Mouse (Mus musculus): Measurements from ENCODE around the gene Smyd3.

The Smyd3 gene

GRCm38 (mm10) chr1:179143154-179143832, 374.5 kb downstream of the Smyd3 start:
- in situ Hi-C loops (cut with MboI; ENCODE audit: unreplicated experiment in 2 of 2): loop anchor here in 1 of 2 experiments (10.0 to 25.0 kb wide), 3 partner anchors 618 to 1431 kb away; partner anchors contain the start of gene Kif26b

- in situ Hi-C loops (cut with MboI; ENCODE audit: unreplicated experiment in 2 of 2): loop anchor here in 1 of 2 experiments (10.0 to 25.0 kb wide), 3 partner anchors 617 to 1430 kb away; partner anchors contain the start of gene Kif26b
Measured at GRCm38 (mm10) chr1:179142177-179142576, 375.7 kb downstream of the Smyd3 start.

- in situ Hi-C loops (cut with MboI; ENCODE audit: unreplicated experiment in 2 of 2): loop anchor here in 1 of 2 experiments (10.0 to 25.0 kb wide), 3 partner anchors 616 to 1429 kb away; partner anchors contain the start of gene Kif26b
Measured at GRCm38 (mm10) chr1:179141071-179141650, 376.7 kb downstream of the Smyd3 start.

- in situ Hi-C loops (cut with MboI; ENCODE audit: unreplicated experiment in 2 of 2): loop anchor here in 1 of 2 experiments (25.0 kb wide), 2 partner anchors 850 to 1425 kb away; no protein-coding TSS in a partner anchor
Measured at GRCm38 (mm10) chr1:179137145-179137477, 380.7 kb downstream of the Smyd3 start.

GRCm38 (mm10) chr1:179136461-179137144, 381.2 kb downstream of the Smyd3 start:
- in situ Hi-C loops (cut with MboI; ENCODE audit: unreplicated experiment in 2 of 2): loop anchor here in 1 of 2 experiments (25.0 kb wide), 2 partner anchors 849 to 1424 kb away; no protein-coding TSS in a partner anchor

GRCm38 (mm10) chr1:179129995-179130394, 387.8 kb downstream of the Smyd3 start:
- in situ Hi-C loops (cut with MboI; ENCODE audit: unreplicated experiment in 2 of 2): loop anchor here in 1 of 2 experiments (25.0 kb wide), 2 partner anchors 843 to 1418 kb away; no protein-coding TSS in a partner anchor

- in situ Hi-C loops (cut with MboI; ENCODE audit: unreplicated experiment in 2 of 2): loop anchor here in 1 of 2 experiments (25.0 kb wide), 2 partner anchors 839 to 1414 kb away; no protein-coding TSS in a partner anchor
Measured at GRCm38 (mm10) chr1:179126287-179126686, 391.6 kb downstream of the Smyd3 start.

- in situ Hi-C loops (cut with MboI; ENCODE audit: unreplicated experiment in 2 of 2): no loop called here
Measured at GRCm38 (mm10) chr1:179122476-179123229, 395.2 kb downstream of the Smyd3 start.

GRCm38 (mm10) chr1:179120217-179120966, 397.4 kb downstream of the Smyd3 start:
- in situ Hi-C loops (cut with MboI; ENCODE audit: unreplicated experiment in 2 of 2): no loop called here

GRCm38 (mm10) chr1:179118673-179119072, 399.2 kb downstream of the Smyd3 start:
- in situ Hi-C loops (cut with MboI; ENCODE audit: unreplicated experiment in 2 of 2): no loop called here

- in situ Hi-C loops (cut with MboI; ENCODE audit: unreplicated experiment in 2 of 2): no loop called here
Measured at GRCm38 (mm10) chr1:179116729-179117663, 400.8 kb downstream of the Smyd3 start.

GRCm38 (mm10) chr1:179114833-179115495, 402.9 kb downstream of the Smyd3 start:
- in situ Hi-C loops (cut with MboI; ENCODE audit: unreplicated experiment in 2 of 2): no loop called here

GRCm38 (mm10) chr1:179114385-179114784, 403.5 kb downstream of the Smyd3 start:
- in situ Hi-C loops (cut with MboI; ENCODE audit: unreplicated experiment in 2 of 2): no loop called here

GRCm38 (mm10) chr1:179108759-179109158, 409.1 kb downstream of the Smyd3 start:
- in situ Hi-C loops (cut with MboI; ENCODE audit: unreplicated experiment in 2 of 2): no loop called here

GRCm38 (mm10) chr1:179107761-179108694, 409.8 kb downstream of the Smyd3 start:
- in situ Hi-C loops (cut with MboI; ENCODE audit: unreplicated experiment in 2 of 2): no loop called here

GRCm38 (mm10) chr1:179107211-179107610, 410.6 kb downstream of the Smyd3 start:
- in situ Hi-C loops (cut with MboI; ENCODE audit: unreplicated experiment in 2 of 2): no loop called here

GRCm38 (mm10) chr1:179106702-179107145, 411.1 kb downstream of the Smyd3 start:
- in situ Hi-C loops (cut with MboI; ENCODE audit: unreplicated experiment in 2 of 2): no loop called here

Data from v-Abl transformed pro-B cells (cell line).